Mouse (Mus musculus) lung, adult 2 months (tissue): ENCODE results near the gene Pank1.

Experiments used
- CTCF ChIP-seq: fragments of 200-500 bp; IDR thresholded peaks from 2 replicates; pipeline ENCODE4 v1.5.1; 2011; ENCODE audit warnings: mild to moderate bottlenecking, low read length, control low read depth; ENCODE audit not compliant: insufficient read depth
- POLR2A ChIP-seq: fragments of 200-500 bp; IDR thresholded peaks from 2 replicates; pipeline ENCODE4 v1.6.1; 2011; ENCODE audit warnings: low read depth, mild to moderate bottlenecking, control low read depth, low read length, borderline replicate concordance; ENCODE audit errors: extremely low read depth

GRCm38 (mm10) chr19:34882443-34882842 is 3.2 kb upstream of the Pank1 start:
- TF ChIP-seq CTCF (no peak), POLR2A (no peak)
